ENCODE assay signal across 17 mouse cellular contexts in the genomic region with DNA sequence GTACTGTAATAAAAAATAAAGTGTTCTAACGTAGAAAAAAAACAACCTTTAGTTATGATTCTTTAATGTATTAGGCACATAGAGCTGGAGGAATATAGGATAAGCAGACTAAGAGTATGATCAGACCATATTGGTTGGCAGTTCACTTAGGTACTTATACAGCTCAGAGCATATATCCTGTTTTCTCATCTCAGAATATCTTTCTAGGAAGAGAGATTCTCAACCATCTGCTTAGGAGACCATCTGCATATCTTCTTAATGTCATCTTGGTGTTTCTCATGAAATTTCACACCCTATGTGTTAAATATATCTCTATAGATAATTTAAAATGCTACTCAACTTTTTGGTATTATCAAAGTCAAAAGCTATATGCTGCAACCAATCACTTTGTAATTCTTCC.
"Had no signal": no experiment of that assay in that cellular context is flagged by ENCODE, and none has a peak within 500 bp of the region (broad histone marks: within the 10 kb centered on the region; RNA-seq: fewer than 3 reads in every experiment).

No protein-coding gene starts in this region.

- ATAC-seq: midbrain, embryonic 15.5 days had no signal

- H3K36me3 ChIP-seq: liver, embryonic 13.5 days; midbrain, embryonic 12.5 days; midbrain, embryonic 15.5 days; neural tube, embryonic 12.5 days; neural tube, embryonic 15.5 days had no signal

- H3K9ac ChIP-seq: liver, embryonic 13.5 days; midbrain, embryonic 12.5 days; midbrain, embryonic 15.5 days; neural tube, embryonic 12.5 days; neural tube, embryonic 15.5 days had no signal

- H3K27me3 ChIP-seq: liver, embryonic 13.5 days; midbrain, embryonic 12.5 days; midbrain, embryonic 15.5 days; neural tube, embryonic 12.5 days; neural tube, embryonic 15.5 days had no signal

- H3K4me1 ChIP-seq: liver, embryonic 13.5 days; midbrain, embryonic 12.5 days; midbrain, embryonic 15.5 days; neural tube, embryonic 12.5 days; neural tube, embryonic 15.5 days had no signal

- H3K4me3 ChIP-seq: liver, embryonic 13.5 days; midbrain, embryonic 12.5 days; midbrain, embryonic 15.5 days; neural tube, embryonic 12.5 days; neural tube, embryonic 15.5 days had no signal

- DNase-seq: kidney, adult 9 months; kidney, postnatal 14 days; kidney, postnatal 4 days; layer of hippocampus, adult 9-11 months; liver, embryonic 13.5 days; lung, adult 2 months; lung, postnatal 14 days; lung, postnatal 4 days; right cerebral cortex, adult 18-20 months; right cerebral cortex, postnatal 14 days; right cerebral cortex, postnatal 4 days; thymus, postnatal 25 days had no signal

- H3K9me3 ChIP-seq: liver, embryonic 13.5 days; midbrain, embryonic 12.5 days; midbrain, embryonic 15.5 days; neural tube, embryonic 12.5 days; neural tube, embryonic 15.5 days had no signal

- H3K27ac ChIP-seq: liver, embryonic 13.5 days; midbrain, embryonic 12.5 days; midbrain, embryonic 15.5 days; neural tube, embryonic 12.5 days; neural tube, embryonic 15.5 days; stomach, postnatal 0 days had no signal

- H3K4me2 ChIP-seq: liver, embryonic 13.5 days; midbrain, embryonic 12.5 days; midbrain, embryonic 15.5 days; neural tube, embryonic 12.5 days; neural tube, embryonic 15.5 days had no signal
